Mouse (Mus musculus) retina, adult 2 months (tissue): ENCODE data around the gene Mfng.

ENCODE experiments used
- DNase-seq: peaks from one replicate; pipeline ENCODE4 v3.0.0-alpha.2; 2012; ENCODE audit warnings: low read depth, low spot score

The Mfng gene

DNA sequence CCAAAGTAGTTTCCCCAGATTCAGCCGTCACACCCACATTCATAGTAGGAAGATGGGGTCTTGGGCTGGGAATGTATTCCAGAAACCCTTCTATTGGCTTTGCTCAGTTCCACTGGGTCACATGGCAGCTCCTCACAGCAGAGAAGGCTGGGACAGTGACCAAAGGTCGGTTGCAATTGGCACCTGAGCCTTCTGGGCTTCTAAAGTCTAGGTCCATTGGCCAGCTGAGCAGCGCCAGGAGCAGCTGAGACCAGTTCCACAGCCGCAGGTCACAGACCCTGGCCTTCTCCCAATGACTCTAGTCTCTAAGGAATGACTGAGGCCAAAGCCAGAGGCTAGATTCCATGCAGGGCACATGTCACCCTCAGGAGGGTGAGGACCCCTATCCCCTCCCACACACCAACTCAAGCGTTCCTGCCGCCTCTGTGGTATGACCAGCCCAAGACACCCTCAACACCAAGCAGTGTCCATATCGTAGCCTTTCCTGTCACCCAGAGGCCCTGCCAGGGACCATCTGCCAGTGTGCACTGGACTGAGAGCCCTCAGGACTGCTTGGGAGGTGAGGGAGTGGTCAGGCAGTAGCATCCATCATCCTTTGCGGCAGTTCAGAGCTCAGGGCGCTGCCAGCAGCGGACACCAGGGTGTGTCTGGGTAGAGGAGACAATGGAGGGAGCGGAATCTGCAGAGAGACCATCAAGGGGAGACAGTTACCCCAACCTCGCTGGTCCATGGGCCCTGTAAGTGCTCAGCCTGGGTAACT, 17.1 kb downstream of the Mfng start:
- no peak for DNase-seq

- no peak for DNase-seq
Measured at GRCm38 (mm10) chr15:78755226-78755625, 18.0 kb downstream of the Mfng start.

DNA sequence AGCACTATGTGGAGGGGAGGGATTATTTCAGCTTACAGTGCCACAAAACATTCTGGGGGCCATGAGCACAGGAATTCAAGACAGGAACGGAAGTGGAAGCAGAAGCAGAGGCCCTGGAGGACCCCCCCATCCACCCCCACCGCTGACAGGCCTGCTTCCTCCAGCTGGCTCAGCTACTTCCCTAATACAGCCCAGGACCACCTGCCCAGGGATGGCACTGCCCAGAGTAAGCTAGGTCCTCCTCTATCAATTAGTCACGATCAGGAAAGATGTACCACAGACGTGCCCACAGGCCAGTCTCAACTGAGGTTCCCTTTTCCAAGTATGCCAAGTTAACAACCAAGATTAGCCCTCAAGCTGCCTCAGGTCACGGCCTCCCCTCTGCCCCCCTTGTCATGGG, 19.1 kb downstream of the Mfng start:
- DNase-seq: no peak

DNA sequence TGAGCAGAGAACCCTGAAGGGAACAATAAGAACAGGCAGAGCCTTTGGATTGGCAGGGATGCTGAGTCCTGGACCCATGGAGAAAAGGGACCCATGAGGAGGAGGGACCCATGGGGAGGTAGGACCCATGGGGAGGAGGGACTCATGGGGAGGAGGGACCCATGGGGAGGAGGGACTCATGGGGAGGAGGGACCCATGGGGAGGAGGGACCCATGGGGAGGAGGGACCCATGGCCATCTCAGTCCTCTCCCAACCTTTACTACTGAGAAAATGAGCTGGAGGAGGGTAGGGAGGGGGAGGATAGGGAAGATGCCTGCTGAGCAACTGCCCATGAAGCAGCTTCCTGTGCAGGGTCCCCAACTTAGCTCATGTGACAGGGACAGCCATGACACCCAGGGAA, 20.3 kb downstream of the Mfng start:
- DNase-seq: no peak

GRCm38 (mm10) chr15:78750608-78751350, 22.5 kb downstream of the Mfng start:
- no peak for DNase-seq

GRCm38 (mm10) chr15:78749855-78750254, 23.4 kb downstream of the Mfng start:
- no peak for DNase-seq

GRCm38 (mm10) chr15:78744206-78744605, 29.1 kb downstream of the Mfng start:
- DNase-seq: peak; percentile 64

DNA sequence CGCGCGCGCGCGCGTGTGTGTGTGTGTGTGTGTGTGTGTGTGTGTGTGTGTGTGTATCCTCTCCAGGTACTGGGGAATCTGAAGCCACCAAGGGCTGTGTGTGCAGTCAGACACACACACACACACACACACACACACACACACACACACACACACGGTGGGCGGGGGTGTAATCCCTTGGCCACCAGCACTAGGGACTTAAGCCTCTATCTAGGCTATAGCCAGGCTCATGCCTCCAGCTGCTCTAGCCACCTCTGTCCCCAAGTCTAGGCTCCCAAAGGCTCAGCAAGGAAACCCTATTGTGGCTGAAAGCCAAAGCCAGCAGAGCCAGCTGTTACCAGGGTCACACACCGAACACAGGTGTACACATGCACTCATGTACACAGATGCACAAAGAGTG, 30.4 kb downstream of the Mfng start:
- DNase-seq: peak; percentile 67

- DNase-seq: no peak
Measured at GRCm38 (mm10) chr15:78740662-78741061, 32.6 kb downstream of the Mfng start.

DNA sequence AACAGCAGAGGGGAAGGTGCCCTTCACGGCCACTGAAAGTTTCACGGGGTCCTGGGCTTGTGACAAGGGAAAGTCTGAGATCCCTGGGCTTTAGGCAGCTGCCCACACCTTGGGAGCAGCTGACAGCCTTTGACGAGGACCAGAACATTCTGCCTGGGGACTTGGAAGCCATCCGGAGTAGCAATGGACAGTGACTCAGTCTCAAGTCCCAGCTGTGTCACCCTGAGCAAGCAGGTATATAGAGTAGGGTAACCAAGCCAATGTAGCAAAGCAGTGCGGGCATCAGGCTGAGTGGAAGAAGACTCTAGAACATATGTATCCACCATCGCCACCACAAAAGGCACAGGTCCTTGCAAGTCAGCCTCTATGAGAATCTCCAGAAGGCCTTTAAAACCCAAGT, 36.1 kb downstream of the Mfng start:
- no peak for DNase-seq

DNA sequence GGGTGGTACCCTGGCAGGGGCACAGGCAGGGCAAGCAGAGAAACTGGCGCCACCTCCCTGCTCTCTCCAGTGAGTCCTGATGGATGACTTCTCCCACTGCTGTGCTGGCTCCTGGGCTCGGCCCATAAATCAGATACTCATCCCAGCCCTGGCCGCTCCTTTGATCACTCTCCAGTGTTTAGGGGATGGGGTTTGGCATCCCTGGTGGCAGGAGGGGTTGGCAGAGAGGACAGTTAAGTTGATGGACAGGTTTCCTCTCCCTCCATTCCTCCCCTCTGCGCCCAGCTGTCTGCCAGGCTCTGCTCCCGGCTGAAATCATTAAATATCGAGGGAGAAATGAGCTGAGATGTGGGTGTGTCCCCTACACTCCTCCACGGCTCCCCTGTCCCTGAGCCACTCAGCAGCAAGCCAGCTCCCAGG, 36.6 kb downstream of the Mfng start:
- no peak for DNase-seq

GRCm38 (mm10) chr15:78736181-78736579, 37.1 kb downstream of the Mfng start:
- no peak for DNase-seq

DNA sequence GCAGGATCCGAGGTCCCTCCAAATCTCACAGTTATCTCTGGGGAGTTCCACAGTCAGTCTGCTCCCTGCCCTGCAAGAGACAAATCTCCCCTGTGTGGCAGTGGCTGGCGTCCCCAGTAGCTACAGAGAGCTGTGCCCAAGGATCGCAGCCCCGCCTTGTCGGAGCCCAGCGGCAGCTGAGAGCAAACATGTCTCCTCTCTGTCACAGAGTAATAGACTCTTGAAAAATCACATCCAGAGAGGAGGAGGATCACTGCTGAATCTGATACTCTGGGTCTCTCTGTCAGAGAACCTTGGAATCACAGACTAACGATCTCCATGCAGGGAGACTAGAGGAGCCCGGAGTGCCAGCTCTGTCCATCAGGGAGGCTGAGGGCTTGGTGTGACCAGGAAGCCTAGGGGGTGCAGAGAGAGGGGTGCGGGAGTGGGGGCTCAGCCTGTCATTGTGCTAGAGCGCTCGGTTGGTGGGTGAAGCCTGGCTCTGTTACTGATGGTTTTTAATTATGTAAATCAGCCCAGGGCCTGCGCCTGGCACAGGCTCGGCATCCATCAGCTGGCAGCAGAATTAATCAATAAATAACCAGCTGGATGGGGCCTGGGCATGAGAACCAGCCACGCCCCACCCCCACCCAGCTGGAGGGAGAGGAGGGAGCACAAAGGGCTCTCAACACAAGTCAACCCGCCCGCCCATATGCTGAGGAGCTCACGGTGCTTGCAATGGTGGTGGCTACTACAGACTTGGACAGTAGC, 37.7 kb downstream of the Mfng start:
- no peak for DNase-seq

DNA sequence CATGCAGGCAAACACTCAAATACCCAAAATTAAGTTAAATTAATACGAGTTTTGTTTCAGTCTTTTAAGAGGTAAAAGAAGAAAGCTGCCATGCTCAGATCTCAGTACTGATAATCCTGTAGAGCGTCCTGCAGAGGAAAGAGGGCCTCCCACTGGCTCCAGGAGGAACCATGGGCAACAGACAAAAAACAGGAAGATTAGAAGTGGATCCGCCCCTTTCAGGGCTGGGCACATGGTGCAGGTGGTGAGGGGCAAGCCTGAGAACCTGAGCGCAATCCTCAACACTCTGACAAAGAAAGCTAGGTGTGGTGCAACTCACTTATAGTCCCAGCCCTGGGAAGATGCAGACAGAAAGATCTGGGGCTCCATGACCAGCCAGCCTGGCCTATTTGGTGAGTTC, 41.4 kb downstream of the Mfng start:
- DNase-seq: no peak

GRCm38 (mm10) chr15:78730315-78731049, 42.8 kb downstream of the Mfng start:
- no peak for DNase-seq

GRCm38 (mm10) chr15:78726697-78727096, 46.6 kb downstream of the Mfng start:
- DNase-seq: no peak

- DNase-seq: no peak
Measured at GRCm38 (mm10) chr15:78720532-78720931, 52.7 kb downstream of the Mfng start.

GRCm38 (mm10) chr15:78720094-78720493, 53.2 kb downstream of the Mfng start:
- DNase-seq: no peak

DNA sequence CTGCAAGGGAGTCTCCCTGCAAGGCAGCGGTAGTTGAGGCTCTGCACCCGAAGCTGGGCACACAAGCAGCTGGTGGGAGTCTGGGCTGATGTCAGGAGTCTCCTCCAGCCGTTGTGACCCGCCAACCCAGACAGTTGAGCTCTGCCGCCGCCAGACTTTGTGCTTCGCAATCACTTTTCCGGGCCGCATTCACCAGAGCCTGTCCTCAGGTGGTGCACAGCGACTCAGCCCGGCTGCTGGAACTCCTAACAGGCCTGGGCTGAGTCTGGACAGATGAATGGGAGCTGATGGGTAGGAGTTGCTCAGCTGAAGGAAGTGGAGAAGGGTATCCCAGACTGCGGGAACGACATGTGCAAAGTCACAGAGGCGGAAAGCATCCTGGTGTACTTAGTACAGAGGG, 53.9 kb downstream of the Mfng start:
- DNase-seq: no peak

- DNase-seq: no peak
Measured at GRCm38 (mm10) chr15:78718290-78719250, 54.7 kb downstream of the Mfng start, which contains the start of gene Elfn2. Gene Elfn2 (minus strand): TSS chr15:78718771.
